Mouse (Mus musculus) forebrain, embryonic 11.5 days (tissue): ENCODE measurements at regions not wholly inside any gene's neighbourhood (a gene's known extent, or its start where the extent isn't known, plus 50 kb on each side); places are given as distances from the start of the nearest gene placed in this dataset.

Experiments
- ATAC-seq: fragments of 200-750 bp; cut with Nextera tagmentation; replicated peaks from 2 replicates; pipeline ENCODE4 v1.8.0; 2017; ENCODE audit warnings: moderate TSS enrichment; ENCODE audit not compliant: low FRiP score
- DNase-seq: peaks from one replicate; pipeline ENCODE4 v3.0.0-alpha.2; 2017; ENCODE audit warnings: low spot score
- H3K27ac ChIP-seq: fragments of 300-500 bp; sonication (generic); 2 replicates; pipeline ENCODE4 v1.5.1; 2014; ENCODE audit warnings: low read depth, low read length
- H3K27me3 ChIP-seq: fragments of 300-500 bp; sonication (generic); 2 replicates; pipeline ENCODE4 v1.6.1; 2014; ENCODE audit warnings: mild to moderate bottlenecking, low read length, mixed read lengths; ENCODE audit not compliant: control insufficient read depth, insufficient read depth
- H3K36me3 ChIP-seq: fragments of 300-500 bp; sonication (generic); 2 replicates; pipeline ENCODE4 v1.6.1; 2014; ENCODE audit warnings: mild to moderate bottlenecking, low read length, moderate library complexity, mixed read lengths; ENCODE audit not compliant: control insufficient read depth, insufficient read depth
- H3K4me1 ChIP-seq: fragments of 300-500 bp; sonication (generic); replicated peaks from 2 replicates; pipeline ENCODE4 v1.6.1; 2014; ENCODE audit warnings: low read length, mixed read lengths; ENCODE audit not compliant: control insufficient read depth, insufficient read depth
- H3K4me2 ChIP-seq: fragments of 300-500 bp; sonication (generic); 2 replicates; pipeline ENCODE4 v1.6.1; 2014; ENCODE audit warnings: low read depth, mild to moderate bottlenecking, low read length, moderate library complexity, mixed read lengths; ENCODE audit not compliant: severe bottlenecking
- H3K4me3 ChIP-seq: fragments of 300-500 bp; sonication (generic); 2 replicates; pipeline ENCODE4 v1.5.1; 2014; ENCODE audit warnings: low read depth, low read length
- H3K9ac ChIP-seq: fragments of 300-500 bp; sonication (generic); 2 replicates; pipeline ENCODE4 v1.6.1; 2014; ENCODE audit warnings: low read length
- H3K9me3 ChIP-seq: fragments of 300-500 bp; sonication (generic); 2 replicates; pipeline ENCODE4 v1.6.1; 2016; ENCODE audit warnings: low read length, mixed read lengths; ENCODE audit not compliant: control insufficient read depth
- WGBS: fragments of 180-500 bp; shearing (Covaris S2); extraction: QIAGEN DNeasy Blood & Tissue Kit; methylation state at CpG from one replicate; pipeline ENCODE4 v1.1.7; 2014; 5-methylcytosine and 5-hydroxymethylcytosine counted together

DNA sequence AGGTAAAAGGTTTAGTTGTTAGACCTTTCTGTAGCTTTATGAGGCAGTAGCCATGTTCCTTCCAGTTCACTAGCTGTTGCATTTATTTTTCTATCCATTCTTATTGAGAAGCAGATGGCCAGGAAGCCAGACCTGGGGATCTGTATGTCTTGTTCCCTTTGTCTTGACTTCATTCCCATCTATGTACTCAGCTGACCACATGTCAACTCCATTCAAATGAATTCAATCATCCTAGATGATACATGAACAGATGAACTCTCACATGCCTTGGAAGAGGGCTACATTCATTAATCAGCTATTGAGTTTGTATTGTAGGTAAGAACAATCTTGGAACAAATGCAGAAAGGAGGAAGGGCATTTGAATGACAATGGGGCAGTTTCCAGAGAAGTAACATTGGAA, 2722.7 kb upstream of the Lrrc6 start:
- ATAC-seq = no peak
- Histone ChIP-seq H3K36me3 (no peaks in the 10 kb centered on the region), H3K4me3 (no peak overlapping the region), H3K27ac (no peak overlapping the region), H3K9me3 (no peaks in the 10 kb centered on the region), H3K4me2 (no peak overlapping the region), H3K9ac (no peak overlapping the region), H3K27me3 (no peaks in the 10 kb centered on the region), H3K4me1 (0 out of 2 replicates have a peak, but pooled peaks cover 5% of the 10 kb centered on the region)
- no peak for DNase-seq

DNA sequence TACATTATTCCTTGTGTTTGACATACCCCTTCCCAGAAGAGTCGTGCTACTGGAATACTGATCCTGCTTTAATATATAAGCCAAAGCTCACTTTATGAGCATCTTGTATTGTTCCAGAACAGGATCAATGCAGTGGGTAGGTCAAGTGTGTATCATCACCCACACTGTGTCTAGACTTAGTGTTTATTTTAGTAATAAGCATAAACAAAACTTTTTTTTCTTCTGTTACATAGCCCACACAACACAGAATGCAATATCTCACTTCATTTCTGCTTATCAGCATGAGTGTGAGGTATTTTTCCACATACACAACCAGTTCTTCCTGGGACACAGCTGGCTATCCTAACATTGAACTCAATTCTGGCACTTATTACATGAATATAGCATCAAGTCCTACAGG, 2721.7 kb upstream of the Lrrc6 start:
- no peak overlapping the region for H3K4me2 ChIP-seq
- H3K36me3 ChIP-seq = no peaks in the 10 kb centered on the region
- H3K9ac ChIP-seq = no peak overlapping the region
- WGBS = 89% methylated on average over 1 of the region's 1 CpGs
- H3K27ac ChIP-seq = no peak overlapping the region
- no peak for DNase-seq
- ATAC-seq = no peak
- 0 out of 2 replicates have a peak, but pooled peaks cover 5% of the 10 kb centered on the region for H3K4me1 ChIP-seq
- no peaks in the 10 kb centered on the region for H3K9me3 ChIP-seq
- no peak overlapping the region for H3K4me3 ChIP-seq
- H3K27me3 ChIP-seq = no peaks in the 10 kb centered on the region
